Mouse (Mus musculus) heart, embryonic 16.5 days (tissue): ENCODE data around the gene Bri3bp. TPM values are rescaled to one million over a fixed set of nuclear protein-coding genes. Genes with fewer than 3 reads are reported as not detected.
"Not testable (repeated sequence)": the region's sequence is repeated elsewhere in the genome, so short reads cannot be mapped to it uniquely, and the experiment has no call there.

Source experiments
- ATAC-seq: fragments of 200-750 bp; cut with Nextera tagmentation; replicated peaks from 2 replicates; pipeline ENCODE4 v1.8.0; 2017; ENCODE audit warnings: moderate number of reproducible peaks; ENCODE audit not compliant: insufficient read depth, low FRiP score; ENCODE audit errors: extremely low read depth
- H3K27ac ChIP-seq: fragments of 300-500 bp; sonication (generic); 2 replicates; pipeline ENCODE4 v1.5.1; 2014; ENCODE audit warnings: mild to moderate bottlenecking, low read length, control low read depth, moderate library complexity
- H3K27me3 ChIP-seq: fragments of 300-500 bp; sonication (generic); 2 replicates; pipeline ENCODE4 v1.6.1; 2014; ENCODE audit warnings: low read length, mixed read lengths; ENCODE audit not compliant: control insufficient read depth, insufficient read depth
- H3K36me3 ChIP-seq: fragments of 300-500 bp; sonication (generic); 2 replicates; pipeline ENCODE4 v1.6.1; 2014; ENCODE audit not compliant: control insufficient read depth, insufficient read depth
- H3K4me1 ChIP-seq: fragments of 300-500 bp; sonication (generic); 2 replicates; pipeline ENCODE4 v1.6.1; 2014; ENCODE audit warnings: low read length, mixed read lengths; ENCODE audit not compliant: control insufficient read depth, insufficient read depth
- H3K4me2 ChIP-seq: fragments of 300-500 bp; sonication (generic); 2 replicates; pipeline ENCODE4 v1.6.1; 2014; ENCODE audit warnings: low read depth, mild to moderate bottlenecking, control low read depth, low read length
- H3K4me3 ChIP-seq: fragments of 300-500 bp; sonication (generic); 2 replicates; pipeline ENCODE4 v1.5.1; 2014; ENCODE audit warnings: mild to moderate bottlenecking, control low read depth, low read length
- H3K9ac ChIP-seq: fragments of 300-500 bp; sonication (generic); 2 replicates; pipeline ENCODE4 v1.6.1; 2014; ENCODE audit warnings: low read length, control low read depth
- H3K9me3 ChIP-seq: fragments of 300-500 bp; sonication (generic); replicated peaks from 2 replicates; pipeline ENCODE4 v1.6.1; 2016; ENCODE audit warnings: low read length; ENCODE audit not compliant: control insufficient read depth
- WGBS: fragments of 180-500 bp; shearing (Covaris S2); extraction: QIAGEN DNeasy Blood & Tissue Kit; methylation state at CpG from one replicate; pipeline ENCODE4 v1.1.7; 2014; 5-methylcytosine and 5-hydroxymethylcytosine counted together
- polyA plus RNA-seq: library from polyadenylated mRNA; unstranded; fragments of >200 nt; fragmentation: Nextera tagmentation; extraction: Ambion mirVana; gene quantifications from 2 replicates; pipeline ENCODE4 v1.2.1, GENCODE M21; 2015

Bri3bp gene
- polyA plus RNA-seq, 1 experiment from 2014 or later, result 44.1 TPM

DNA sequence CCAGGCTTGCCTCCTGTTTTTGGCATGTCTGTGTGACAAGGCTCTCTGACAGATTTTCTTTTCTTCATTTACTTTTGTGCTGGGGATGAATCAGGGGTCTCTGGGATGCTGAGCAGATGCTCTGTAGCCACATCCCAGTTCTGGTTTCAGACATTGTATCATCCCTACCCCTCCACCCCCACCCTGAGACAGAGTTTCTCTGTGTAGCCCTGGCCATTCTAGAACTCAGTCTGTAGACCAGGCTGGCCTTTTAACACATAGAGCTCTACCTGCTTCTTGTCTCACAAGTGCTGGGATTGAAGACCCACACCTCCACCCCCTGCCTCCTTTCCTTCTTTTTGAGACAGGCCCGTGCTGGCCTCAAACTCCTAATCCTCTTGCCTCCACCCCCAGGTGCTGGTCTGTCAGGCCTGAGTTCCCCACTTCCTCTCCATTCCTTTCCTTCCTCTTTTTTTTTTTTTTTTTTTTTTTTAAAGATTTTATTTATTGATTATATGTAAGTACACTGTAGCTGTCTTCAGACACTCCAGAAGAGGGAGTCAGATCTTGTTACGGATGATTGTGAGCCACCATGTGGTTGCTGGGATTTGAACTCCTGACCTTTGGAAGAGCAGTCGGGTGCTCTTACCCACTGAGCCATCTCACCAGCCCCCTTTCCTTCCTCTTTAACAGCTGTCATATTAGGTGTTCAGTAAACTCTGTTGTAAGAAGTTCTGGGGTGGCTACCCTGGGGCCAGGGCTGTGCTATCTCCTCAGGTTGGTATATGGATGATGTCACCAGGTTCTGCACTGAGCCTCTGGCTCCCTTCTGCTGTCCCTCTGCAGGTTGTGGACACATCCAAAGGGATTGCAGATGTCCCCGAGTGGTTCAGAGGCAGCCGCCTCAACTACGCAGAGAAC, 42.6 kb downstream of the Bri3bp start:
- peaks cover 9% of the 10 kb centered on the region; the same call in 1 of the 2 replicates for H3K36me3 ChIP-seq
- H3K4me1 ChIP-seq, result no peaks in the 10 kb centered on the region
- no peak for ATAC-seq
- H3K4me2 ChIP-seq, result no peak overlapping the region
- 73% methylated on average over 5 of the region's 6 CpGs for WGBS
- H3K9ac ChIP-seq, result no peak overlapping the region
- H3K27me3 ChIP-seq, result no peaks in the 10 kb centered on the region
- no peak overlapping the region for H3K4me3 ChIP-seq
- H3K9me3 ChIP-seq, result no peaks in the 10 kb centered on the region
- H3K27ac ChIP-seq, result no peak overlapping the region

DNA sequence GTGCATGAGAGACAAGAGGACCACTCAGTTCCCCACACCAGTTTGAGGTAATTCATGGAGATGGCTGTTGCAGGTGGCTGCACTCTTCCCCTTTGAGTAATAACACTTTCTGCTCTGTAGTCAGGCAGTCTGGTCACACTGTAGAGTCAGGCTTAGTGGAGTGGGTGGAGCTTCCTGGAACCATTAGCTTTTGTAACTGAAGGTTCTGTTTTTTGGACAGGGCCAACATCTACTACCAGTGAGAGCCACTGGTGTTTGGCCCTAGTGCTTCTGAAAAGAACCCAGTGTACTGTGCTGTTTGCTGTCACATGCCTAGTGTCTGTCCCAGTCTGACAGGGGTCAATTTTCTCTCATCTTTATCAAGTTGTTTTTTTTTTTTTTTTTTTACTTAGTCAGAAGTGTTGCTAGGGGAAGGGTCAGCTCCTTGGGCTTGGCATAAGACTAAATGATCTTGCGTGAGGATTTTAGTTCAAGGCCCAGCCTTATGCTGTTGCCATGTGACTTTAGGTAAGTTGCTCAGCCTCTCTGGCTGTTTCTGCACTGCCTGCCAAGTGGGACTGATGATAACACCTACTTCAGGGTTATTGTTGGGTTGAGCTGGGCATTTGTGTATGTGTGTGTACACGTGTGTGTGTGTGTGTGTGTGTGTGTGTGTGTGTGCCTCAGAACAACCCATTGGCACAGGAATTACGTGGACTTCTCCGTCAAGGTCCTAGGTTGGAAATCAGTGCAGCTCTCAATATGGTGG, 43.8 kb downstream of the Bri3bp start:
- 81% methylated on average over 4 of the region's 4 CpGs for WGBS

DNA sequence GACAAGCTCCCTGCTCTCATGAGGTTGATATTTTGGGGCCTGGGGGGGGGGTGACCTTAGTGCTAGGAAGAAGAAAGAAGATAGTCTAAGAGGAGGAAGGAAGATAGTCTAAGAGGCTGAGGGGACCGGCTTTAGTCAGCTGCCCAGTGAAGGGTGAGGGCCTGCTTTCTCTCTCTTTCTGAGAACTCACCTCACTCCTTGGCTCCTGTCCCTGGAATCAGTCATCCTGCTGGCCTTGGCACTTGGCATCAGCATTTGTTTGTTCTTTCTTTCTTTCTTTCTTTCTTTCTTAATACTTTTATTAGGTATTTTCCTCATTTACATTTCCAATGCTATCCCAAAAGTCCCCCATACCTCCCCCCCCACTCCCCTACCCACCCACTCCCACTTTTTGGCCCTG, 44.7 kb downstream of the Bri3bp start:
- Histone ChIP-seq H3K4me1 (no peaks in the 10 kb centered on the region), H3K4me3 (no peak overlapping the region), H3K36me3 (peaks cover 9% of the 10 kb centered on the region; the same call in 1 of the 2 replicates), H3K27me3 (no peaks in the 10 kb centered on the region), H3K4me2 (no peak overlapping the region), H3K9ac (no peak overlapping the region), H3K9me3 (no peaks in the 10 kb centered on the region), H3K27ac (no peak overlapping the region)
- ATAC-seq, result no peak
- WGBS, result 60% methylated on average over 1 of the region's 1 CpGs

More for the DNA sequence above, 43.8 kb downstream of the Bri3bp start:
- no peak overlapping the region for H3K4me3 ChIP-seq
- H3K4me1 ChIP-seq, result no peaks in the 10 kb centered on the region
- no peaks in the 10 kb centered on the region for H3K9me3 ChIP-seq
- no peak overlapping the region for H3K27ac ChIP-seq
- H3K4me2 ChIP-seq, result no peak overlapping the region
- ATAC-seq, result no peak
- H3K9ac ChIP-seq, result no peak overlapping the region
- peaks cover 9% of the 10 kb centered on the region; the same call in 1 of the 2 replicates for H3K36me3 ChIP-seq
- H3K27me3 ChIP-seq, result no peaks in the 10 kb centered on the region

- Histone ChIP-seq H3K27me3 (no peaks in the 10 kb centered on the region), H3K9ac (no peak overlapping the region), H3K4me1 (no peaks in the 10 kb centered on the region), H3K9me3 (no peaks in the 10 kb centered on the region), H3K27ac (no peak overlapping the region), H3K4me3 (no peak overlapping the region), H3K36me3 (peaks cover 9% of the 10 kb centered on the region; the same call in 1 of the 2 replicates), H3K4me2 (no peak overlapping the region)
- ATAC-seq, result no peak
- 63% methylated on average over 11 of the region's 11 CpGs for WGBS
Measured at GRCm38 (mm10) chr5:125487375-125488115, 46.2 kb downstream of the Bri3bp start.

DNA sequence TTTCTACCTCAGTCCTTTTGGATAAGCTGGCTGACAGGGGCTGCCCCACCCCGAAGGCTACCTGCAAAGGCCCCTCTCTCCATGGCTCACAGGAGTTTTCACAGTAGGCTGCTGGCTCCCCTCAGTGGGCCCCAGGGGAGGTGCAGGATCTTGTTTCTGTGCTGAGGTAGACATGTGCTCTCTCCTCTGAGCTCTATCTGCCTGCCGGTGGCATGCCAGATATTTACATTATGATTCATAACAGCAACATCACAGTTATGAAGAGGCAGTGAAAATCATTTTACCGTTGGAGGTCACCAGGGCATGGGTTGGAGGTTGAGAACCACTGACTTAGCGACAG, 46.7 kb downstream of the Bri3bp start:
- Histone ChIP-seq H3K4me2 (no peak overlapping the region), H3K9ac (no peak overlapping the region), H3K4me3 (no peak overlapping the region), H3K4me1 (no peaks in the 10 kb centered on the region), H3K27me3 (no peaks in the 10 kb centered on the region), H3K9me3 (no peaks in the 10 kb centered on the region), H3K27ac (no peak overlapping the region), H3K36me3 (peaks cover 3% of the 10 kb centered on the region; the same call in 1 of the 2 replicates)
- WGBS, result 45% methylated on average over 4 of the region's 4 CpGs
- no peak for ATAC-seq

DNA sequence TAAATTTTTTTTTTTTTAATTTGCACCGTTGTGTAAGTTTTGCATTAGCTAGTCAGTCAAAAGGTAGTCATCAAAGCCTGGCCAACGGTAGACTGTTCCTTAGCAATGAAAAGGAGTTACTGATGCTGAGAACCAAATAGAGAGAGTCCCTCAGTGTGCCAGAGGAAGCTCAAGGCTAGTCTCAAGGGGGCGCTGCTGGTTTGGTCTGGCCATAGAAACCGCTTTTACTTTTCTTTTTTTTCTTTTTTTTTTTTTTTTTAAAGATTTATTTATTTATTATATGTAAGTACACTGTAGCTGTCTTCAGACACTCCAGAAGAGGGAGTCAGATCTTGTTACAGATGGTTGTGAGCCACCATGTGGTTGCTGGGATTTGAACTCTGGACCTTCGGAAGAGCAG, 47.6 kb downstream of the Bri3bp start:
- H3K9ac ChIP-seq, H3K4me1 ChIP-seq, H3K27me3 ChIP-seq, H3K27ac ChIP-seq, H3K9me3 ChIP-seq, H3K4me3 ChIP-seq, H3K4me2 ChIP-seq, ATAC-seq, H3K36me3 ChIP-seq: not testable (repeated sequence)
- WGBS, result 91% methylated on average over 5 of the region's 5 CpGs

DNA sequence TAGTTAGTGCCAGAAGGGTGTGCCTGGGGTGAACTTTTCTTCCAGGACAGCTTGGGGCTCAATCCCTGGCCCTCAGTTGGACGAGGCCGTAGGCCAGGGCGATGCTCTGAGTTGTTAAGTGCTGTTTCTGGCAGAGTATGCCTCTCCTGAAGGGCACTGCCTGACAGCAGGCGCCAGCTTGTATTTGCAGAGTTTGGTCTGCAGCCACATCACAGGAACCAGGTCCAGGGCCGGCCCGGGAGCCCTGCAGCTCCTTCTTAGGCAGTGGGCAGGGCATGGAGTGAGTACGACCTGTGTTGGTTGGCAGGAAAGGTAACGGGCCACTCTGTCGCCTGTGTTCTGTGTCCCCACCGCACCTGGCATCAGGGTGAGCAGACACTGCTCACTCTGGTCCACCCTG, 49.7 kb downstream of the Bri3bp start:
- WGBS, result 88% methylated on average over 10 of the region's 10 CpGs
- H3K9me3 ChIP-seq, result no peaks in the 10 kb centered on the region
- H3K36me3 ChIP-seq, result no peaks in the 10 kb centered on the region; the same call in 1 of the 2 replicates
- H3K9ac ChIP-seq, result no peak overlapping the region; the same call in 1 of the 2 replicates
- H3K4me2 ChIP-seq, result no peak overlapping the region
- H3K4me1 ChIP-seq, result no peaks in the 10 kb centered on the region
- H3K27me3 ChIP-seq, result no peaks in the 10 kb centered on the region
- no peak overlapping the region for H3K27ac ChIP-seq
- H3K4me3 ChIP-seq, result no peak overlapping the region
- no peak for ATAC-seq

- Histone ChIP-seq H3K9ac (no peak overlapping the region), H3K27ac (no peak overlapping the region), H3K36me3 (no peaks in the 10 kb centered on the region; the same call in 1 of the 2 replicates), H3K4me2 (no peak overlapping the region), H3K4me1 (no peaks in the 10 kb centered on the region), H3K27me3 (no peaks in the 10 kb centered on the region), H3K9me3 (no peaks in the 10 kb centered on the region), H3K4me3 (no peak overlapping the region)
- ATAC-seq, result no peak
- WGBS, result 77% methylated on average over 17 of the region's 17 CpGs
Measured at GRCm38 (mm10) chr5:125492379-125493092, 51.2 kb downstream of the Bri3bp start.
